Mouse (Mus musculus) G1E-ER4 (cell line): ENCODE measurements around the gene Clcn5. TPM values are rescaled to one million over a fixed set of nuclear protein-coding genes. Genes with fewer than 3 reads are reported as not detected.

Experiments used
- GATA1 ChIP-seq: IDR thresholded peaks from one replicate; pipeline ENCODE4 v1.8.0; 2012; ENCODE audit warnings: low read length, inconsistent platforms
- polyA plus RNA-seq: library from polyadenylated mRNA; stranded (reverse); fragments of >175 nt; gene quantifications from 2 replicates; pipeline ENCODE4 v1.2.3, GENCODE M21; 2012

Gene Clcn5
- 5.9 and 8.8 TPM in 2 replicates for polyA plus RNA-seq

DNA sequence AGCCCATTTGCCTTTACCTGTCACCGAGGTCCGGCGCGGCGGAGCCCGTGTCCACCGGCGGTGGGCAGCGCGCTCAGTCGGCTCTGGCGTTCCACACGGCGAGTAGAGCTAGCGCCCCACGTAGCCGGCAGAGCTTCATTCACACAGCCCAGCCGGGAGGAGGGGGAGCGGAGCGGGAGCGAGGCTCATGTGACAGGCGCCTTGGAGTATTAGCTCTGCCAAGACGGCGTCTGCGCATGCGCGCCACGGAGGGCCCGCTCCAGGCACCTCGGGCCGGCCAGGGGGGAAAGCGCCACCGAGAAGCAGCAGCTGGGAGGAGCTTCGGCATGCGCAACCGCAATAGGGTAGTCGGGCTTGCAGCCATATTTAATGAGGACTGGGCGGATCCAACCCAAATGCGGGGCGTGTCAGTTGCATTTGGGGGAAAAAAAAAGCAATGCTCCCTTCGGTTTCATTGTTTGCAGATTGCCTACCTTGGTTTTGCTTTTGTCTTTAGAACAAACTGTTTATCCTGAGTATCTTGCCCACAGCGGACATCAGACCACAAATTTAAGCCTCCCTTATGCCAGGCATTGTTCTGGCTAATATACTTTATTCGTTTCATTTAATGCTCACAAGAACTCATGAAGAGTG, at the start of gene Clcn5:
Gene Clcn5, minus strand, starts transcription at position 270 of the 633 bp plus-strand sequence.
- TF ChIP-seq GATA1 = no peak

DNA sequence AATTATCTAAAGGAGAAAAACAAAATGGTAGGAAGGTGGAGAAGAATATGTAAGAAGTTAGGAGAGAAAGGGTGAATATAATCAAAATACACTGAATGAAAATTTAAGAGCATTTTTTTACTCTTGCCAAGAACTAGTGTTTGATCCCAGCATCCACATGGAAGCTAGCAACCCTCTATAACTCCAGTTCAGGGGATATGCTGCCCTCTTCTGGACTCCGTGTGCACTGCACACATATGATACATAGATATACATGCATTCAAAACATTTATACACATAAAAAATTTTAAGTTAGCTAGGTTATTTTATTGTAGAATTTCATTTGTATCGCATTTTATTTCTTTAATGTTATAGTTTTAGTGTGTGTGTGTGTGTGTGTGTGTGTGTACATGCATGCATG, 6.3 kb upstream of the Clcn5 start:
- TF ChIP-seq GATA1 = no peak

DNA sequence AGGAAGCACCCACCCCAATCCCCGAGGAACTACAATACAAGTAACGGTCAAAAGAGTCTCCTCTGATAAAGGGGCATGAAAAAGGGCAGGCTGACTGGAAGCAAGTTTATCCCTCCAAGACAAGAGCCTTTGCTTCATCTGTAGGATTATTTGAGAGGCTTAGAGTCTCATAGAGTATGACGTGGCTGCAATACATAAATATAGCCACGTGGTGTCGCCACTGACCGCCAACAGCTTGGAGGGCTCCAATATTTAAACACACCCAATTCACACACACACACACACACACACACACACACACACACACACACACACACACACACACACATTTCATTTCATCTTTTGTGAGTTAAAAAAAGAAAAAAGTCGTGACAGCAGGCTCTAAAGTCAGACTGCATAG, 3.1 kb upstream of the Clcn5 start:
- no peak for TF ChIP-seq GATA1

DNA sequence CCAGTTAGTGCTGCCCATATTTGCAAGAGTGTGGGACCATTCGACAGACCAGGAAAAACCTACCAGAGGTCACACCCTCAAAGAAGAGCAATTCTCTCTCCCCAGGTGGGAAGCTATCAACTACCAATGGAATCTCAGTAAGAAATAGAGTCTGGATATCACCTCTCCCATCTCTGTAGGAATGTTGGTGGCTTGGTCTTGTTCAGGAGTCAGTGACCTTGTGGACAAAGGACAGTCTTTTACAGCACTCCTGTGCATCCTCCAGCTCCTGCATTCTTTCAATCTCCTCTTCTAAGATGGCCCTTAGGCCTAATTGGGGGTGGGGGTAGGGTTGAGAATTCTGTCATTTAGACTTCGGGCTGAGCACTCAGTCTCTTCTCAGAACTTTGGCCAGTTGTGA, 1.4 kb upstream of the Clcn5 start:
- TF ChIP-seq GATA1 = no peak

DNA sequence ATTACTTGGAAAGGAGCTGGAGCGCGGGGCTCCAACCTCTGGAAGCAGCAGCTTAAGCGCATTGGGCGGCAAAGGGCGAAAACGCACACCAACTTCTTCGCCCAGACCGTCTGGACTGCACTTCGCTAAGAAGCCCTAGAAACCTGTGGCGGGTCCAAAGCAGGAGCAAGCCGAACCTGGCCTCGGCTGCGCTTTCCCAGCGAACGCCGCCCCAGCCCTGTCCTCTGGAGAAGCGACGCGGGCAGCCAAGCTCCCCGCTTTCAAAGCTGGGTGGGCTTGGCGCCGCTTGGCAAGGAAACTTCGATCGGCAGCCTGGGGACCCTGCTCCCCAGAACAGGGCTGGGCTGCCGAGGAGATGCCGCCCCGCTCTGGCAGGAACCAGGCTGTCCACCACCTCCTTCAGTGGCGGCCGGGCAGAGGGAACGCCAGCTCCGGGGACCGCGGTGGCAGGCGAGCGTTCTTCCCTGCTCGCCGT, 570 bp downstream of the Clcn5 start:
- TF ChIP-seq GATA1 = no peak

DNA sequence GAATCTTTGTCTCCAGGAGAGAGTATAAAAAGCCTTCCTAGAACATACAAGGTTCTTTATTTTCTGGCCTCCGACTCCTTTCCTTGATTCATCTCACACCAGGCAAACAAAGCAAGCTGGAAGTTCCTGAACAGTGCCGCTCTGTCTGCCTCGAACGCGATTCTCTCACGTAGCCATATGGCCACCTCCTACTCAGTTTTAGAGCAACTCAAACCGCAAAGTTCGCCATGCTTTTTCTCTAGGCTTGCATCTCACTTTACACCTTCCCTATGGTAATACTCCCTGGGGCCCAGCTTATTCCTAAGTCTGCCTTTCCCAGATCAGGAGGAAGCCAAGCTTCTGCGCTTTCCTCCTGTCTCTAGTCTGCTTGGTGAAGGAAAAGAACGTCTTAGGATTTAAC, 4.0 kb downstream of the Clcn5 start:
- no peak for TF ChIP-seq GATA1

DNA sequence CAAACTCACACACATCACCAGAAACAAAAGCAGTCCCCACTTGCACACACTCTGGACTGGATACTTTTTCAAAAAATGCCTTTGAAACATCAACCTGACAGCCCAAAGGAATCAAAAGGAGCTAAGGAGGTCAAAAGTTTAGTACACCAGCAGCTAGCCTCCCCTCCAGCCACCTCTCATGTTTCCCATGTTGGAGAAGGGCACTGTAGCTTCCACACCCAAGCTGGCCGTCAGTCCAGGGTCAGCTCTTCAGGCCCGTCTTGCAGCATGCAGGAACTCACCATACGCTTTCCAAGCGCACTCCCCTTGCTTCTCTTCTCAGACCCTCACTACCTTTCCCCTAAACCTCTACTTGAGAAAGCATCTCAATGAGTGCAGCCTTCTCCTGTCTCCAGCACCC, 4.5 kb downstream of the Clcn5 start:
- no peak for TF ChIP-seq GATA1

DNA sequence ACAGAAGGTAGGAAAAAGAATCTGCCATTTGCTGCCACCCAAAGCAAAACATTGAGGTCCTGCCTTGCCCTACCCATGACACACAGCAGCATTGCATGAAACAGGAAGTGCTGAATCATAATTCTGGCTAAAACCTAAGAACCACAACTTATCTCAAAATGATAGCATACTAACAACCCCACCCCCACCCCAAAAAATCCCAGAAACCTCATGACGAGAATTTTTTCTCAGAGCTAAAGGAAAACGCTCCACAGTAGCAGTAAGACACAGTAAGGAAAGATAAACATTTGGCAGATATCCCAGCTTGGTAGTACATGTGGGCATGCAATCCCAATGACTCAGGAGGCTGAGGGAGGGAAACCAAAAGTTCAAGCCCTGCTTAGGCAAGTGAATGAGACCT, 10.9 kb downstream of the Clcn5 start:
- no peak for TF ChIP-seq GATA1

DNA sequence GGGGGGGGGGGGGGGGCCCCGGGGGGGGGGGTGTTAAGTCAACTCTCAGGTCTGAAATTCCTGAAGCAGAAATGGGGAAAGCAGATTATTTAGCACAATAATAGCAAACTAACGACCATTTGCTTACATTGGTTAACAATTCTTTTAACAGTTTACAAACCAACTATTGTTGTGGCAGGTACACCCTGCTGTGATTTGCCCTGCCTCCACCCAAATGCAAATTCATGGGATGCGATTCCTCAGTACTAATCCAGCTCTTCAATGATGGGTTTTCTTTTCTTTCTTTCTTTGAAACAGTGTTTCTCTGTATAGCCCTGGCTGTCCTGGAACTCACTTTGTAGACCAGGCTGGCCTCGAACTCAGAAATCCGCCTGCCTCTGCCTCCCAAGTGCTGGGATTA, 12.3 kb downstream of the Clcn5 start:
- TF ChIP-seq GATA1 = no peak

DNA sequence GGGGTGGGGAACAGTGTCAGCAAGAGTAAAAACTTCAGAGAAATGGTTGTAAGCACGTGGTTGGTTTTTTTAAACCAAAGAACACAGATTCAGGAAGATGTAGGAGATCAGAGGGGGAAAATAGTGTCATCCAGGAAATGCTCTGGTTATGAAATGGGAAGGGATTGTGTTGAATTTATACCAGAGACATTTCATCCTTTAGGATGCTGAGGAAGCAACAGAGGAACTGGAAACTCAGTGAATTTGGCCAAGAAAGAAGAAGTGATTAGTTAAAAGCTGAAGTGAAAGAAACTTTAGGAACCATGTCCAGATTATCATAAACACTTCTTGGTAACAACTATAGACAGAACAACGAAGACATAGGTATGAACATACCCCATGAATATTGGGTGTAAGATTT, 26.2 kb downstream of the Clcn5 start:
- TF ChIP-seq GATA1 = no peak

DNA sequence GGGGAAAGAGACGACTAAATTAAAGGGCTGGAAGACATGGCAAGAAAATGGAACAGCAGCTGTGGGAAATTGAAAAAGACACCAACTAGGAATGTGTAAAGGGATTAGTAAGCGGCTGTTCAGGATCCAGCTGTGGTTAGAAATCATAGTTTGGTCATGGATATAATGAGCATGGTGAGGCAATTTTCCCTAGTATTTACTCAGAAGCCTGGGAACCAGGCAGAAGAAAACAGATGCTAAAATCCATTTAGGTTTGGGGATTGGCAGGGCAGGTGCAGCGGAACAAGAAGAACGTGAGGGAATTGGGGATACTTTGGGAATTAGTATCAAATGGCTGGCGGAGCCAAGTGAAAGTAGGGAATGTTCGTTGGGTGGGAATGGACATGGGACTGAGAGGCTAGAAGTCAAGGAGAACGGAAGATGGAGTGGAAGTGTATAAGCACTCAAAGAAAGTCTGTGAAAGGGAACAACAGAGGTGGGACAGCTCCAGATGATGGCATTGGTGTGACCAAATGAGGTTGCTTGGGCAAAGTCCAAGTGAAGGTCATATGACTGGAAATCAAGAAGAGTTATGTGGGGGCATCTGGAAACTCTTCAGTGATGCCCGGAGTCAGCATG, 26.9 kb downstream of the Clcn5 start:
- no peak for TF ChIP-seq GATA1

DNA sequence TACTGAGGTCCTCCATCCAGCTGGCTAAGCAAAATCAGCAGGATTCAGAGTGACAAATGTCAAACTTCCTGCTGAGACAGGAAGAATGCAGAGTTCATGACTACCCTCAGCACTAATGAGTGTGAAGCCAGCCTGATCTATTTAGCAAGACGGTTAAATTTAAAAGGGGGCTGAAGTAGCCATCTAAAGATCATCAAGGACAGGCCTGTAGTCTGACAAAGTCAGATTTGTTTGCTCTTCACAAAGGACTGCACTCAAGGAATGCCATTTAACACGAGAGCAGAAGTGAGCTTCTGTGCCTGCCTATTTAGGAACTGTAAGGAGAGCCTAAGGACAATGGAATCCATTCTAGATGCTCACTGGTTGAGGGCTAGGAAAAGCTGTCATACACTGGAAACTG, 30.2 kb downstream of the Clcn5 start:
- TF ChIP-seq GATA1 = no peak

DNA sequence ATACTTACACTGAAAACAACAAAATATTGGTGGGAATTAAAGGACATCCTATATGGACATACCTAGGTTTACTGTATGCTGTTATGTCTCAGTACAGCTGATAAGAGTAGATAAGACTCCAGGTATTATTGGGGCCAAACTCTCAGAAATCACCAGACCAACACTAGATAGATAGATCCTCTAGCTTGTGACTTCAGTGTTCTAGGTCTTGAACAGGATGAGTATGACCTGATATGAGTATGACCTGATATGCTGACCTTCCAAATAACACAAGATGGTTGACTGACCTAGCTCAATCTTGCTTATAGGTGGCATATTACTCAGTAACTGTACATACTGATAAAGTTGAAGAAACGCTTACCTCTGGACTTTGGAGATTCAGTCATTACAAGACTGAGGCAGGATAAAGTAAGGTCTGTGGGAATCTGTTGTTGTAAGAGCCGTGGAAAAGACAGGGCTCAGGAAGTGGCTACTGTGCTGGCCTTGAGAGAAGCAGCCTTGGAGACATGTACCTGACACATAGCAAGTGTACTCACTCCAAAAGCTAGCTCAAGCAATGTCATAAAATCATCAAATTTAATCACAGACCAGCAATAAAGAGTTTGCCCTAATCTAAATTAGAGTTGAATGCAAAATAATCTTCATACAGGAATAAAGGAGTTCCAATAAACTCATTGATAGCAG, 32.0 kb downstream of the Clcn5 start:
- no peak for TF ChIP-seq GATA1

DNA sequence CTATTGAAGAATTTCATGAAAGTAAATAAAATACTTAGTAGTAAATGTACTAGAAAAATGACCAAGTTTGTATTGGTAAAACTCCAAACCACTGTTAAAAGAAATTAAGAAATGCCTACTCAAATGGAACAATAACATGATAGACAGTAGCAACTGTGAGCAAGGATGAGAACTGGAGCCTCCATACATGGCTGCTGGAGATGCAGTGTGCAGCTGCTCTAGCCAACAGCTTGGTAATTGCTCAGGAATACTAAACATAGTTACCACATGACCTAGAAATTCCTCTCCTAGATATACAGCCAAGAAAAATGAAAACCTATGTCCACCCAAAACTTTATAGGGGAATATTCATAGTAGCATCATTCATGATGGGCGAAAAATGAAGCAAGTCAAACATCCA, 36.5 kb downstream of the Clcn5 start:
- no peak for TF ChIP-seq GATA1

DNA sequence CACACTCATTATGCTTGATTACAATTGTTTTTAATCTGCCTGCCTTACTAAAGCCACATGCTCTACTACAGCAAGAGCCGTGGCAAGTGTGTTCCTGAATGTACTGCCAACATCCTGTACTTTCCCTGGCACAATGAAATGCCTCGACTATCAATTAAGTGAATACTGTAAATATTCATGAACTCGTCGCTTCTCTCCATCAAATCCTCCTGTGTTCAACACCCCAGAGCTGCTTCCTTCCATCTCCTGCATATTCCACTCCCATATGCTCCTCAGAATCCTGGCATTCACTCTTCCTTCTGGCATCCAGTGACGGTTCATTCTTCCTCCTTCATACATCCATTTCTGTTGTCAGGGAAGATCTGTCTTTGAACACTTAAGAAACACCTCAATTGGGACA, 39.4 kb downstream of the Clcn5 start:
- no peak for TF ChIP-seq GATA1

DNA sequence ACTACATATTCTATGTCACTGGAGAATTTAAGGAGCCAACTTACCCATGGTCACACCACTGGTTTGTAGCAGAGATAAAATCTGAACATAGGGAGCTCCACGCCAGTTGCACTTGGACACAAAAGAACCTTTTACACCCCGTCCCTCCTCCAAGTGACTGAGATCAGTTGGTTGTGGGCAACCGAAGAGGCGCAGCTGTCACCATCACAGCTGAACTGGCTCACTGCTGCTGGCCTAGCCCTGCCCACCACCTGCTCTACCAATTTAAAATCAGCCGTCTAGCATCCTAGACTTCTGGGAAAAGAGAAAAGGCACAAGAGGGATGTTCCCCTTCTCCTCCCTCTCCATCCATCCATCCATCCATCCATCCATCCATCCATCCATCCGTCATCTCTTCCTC, 42.6 kb downstream of the Clcn5 start:
- TF ChIP-seq GATA1 = no peak

DNA sequence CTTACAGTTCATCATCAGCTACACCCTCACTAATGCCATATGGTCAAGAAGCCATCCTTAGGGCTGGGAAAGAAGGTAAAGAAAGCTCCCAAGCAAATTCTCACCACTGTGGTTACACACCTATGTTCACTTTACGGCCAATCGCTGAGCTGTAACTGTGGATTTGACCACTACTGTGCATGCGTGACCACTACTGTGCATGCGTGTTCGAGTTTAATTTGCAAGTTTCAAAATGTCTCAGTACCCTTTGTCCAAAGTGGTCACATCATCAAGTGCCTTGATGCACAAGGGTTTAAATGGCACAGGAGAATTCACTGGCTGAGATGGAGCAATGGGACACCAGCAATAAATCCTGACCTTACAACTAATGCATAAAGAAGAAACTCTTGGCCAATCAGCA, 58.0 kb downstream of the Clcn5 start:
- no peak for TF ChIP-seq GATA1
